Mouse (Mus musculus) thymus, postnatal 25 days (tissue): ENCODE data around the gene Hcfc1r1.

Experiments used
- DNase-seq: peaks from one replicate; pipeline ENCODE4 v3.0.0; 2022

Hcfc1r1 gene

DNA sequence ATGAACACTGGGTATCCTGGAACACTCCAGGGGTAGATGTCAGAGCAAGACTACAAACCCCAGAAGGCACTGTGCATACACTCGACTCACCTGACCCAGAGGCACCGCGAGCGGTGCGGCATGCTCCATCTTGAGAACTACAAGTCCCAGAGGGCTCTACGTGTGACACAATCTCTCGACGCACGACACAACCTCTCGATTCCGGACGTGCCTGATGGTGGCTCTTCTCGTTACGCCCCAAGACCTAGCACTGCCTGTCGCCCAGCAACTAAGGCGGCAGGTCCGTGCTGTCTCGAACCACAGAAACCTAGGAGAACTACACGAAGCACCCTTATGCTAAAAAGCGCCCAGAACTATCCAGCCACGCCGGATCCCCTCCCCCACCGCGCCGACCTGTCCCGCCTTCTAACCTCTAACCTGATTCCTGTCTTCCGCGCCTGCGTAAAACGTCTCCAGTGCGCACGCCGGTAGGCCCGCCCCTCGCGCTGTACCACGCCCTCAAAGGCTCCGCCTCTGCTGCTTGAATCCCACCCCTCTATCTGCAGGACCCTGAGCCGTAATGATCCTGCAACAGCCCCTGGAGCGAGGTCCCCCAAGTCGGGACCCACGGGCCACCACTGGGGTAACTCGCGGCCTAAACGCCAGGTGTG is at the start of gene Hcfc1r1, which contains the start of gene Thoc6:
TSS of gene Hcfc1r1 (plus strand) at position 173 of the 650 bp plus-strand sequence.
TSS of gene Thoc6 (minus strand) at position 459 of the 650 bp plus-strand sequence.
- DNase-seq: peak; percentile 94

- no peak for DNase-seq
Observed at GRCm38 (mm10) chr17:23627813-23628212, 45.6 kb upstream of the Hcfc1r1 start.

- DNase-seq: peak; percentile 85
Observed at GRCm38 (mm10) chr17:23630195-23631020, 43.0 kb upstream of the Hcfc1r1 start.

GRCm38 (mm10) chr17:23631241-23631640 is 42.2 kb upstream of the Hcfc1r1 start:
- no peak for DNase-seq

DNA sequence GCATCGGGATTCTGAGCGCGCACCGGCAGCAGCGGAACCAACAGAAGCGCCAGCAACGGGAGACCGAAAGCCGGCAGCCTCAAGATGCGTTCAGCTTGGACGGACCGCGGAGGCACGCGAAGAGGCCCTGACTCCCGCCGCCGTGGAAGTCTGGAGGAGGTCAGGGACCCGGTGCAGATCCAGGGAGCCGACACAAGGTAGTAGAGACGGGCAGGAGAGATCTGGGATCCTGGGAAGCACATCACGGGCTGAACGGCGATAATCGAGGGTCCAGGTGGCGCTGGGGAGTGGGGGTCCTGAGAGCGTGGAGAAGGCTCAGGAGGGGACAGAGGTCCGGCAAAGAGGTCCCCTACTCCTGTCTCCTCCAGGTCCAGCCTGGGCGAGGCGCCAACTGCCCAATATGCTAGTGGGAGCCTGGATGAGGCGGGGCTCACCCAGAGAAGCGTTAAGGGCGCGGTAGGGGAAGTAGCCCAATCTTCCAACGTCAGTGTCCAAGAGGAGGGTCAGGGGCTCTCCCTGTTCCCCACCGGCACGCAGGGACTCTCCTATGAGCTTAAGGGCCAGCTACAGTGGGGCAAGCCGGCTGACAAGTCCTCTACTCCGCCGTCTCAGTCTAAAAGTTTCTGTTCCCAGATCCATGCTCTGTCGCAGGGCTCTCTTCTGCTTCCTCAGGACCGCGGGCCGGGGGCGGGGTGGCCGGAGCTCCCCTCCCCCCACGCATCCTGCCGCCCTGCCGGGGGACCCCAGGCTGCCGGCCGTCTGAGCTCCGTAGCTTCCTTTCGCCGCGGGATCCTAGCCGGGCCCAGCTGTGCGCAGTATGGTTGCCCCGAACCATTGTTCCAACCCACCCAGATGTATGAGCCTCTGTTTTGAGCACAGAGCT is 28.5 kb upstream of the Hcfc1r1 start, which contains the start of gene Mmp25:
TSS of gene Mmp25 (minus strand) at position 665 of the 883 bp plus-strand sequence.
- DNase-seq: no peak

DNA sequence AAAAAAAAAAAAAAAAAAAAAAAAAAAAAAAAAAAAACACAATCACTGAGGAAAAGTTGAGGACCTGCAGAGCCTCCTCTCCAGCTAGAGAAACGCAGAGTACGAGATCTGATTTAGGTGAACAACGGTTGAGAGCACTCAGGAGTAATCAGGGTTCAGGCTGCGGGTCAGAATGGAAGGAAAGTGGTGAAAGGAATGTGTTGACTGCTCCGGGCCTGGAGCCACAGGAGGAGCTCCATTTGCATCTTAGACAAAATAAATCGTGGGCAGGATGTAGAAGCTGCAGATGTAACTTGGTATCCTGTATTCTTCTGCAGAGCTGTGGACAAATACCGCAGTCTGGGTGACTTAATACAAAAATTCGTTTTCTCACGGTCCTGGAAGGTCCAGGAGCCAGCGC is 27.5 kb upstream of the Hcfc1r1 start:
- no peak for DNase-seq

- no peak for DNase-seq
Observed at GRCm38 (mm10) chr17:23651363-23651762, 22.0 kb upstream of the Hcfc1r1 start.

DNA sequence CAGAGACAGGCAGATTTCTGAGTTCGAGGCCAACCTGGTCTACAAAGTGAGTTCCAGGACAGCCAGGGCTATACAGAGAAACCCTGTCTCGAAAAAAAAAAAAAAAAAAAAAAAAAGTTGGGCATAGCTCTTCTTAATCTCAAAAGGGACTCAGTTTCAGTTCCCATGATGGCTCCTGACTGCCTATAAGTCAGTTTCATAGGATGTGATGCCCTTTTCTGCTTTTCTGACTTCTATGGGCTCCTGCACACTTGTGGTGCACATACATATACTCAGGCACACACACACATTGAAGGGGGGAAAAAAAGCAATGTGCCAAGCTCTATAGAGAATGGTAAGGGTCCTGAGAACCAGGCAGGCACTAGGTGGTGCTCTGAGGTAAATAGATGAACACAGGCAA is 20.1 kb upstream of the Hcfc1r1 start:
- DNase-seq: no peak

- DNase-seq: no peak
Observed at GRCm38 (mm10) chr17:23654001-23654400, 19.4 kb upstream of the Hcfc1r1 start.

GRCm38 (mm10) chr17:23654410-23654809 is 19.0 kb upstream of the Hcfc1r1 start:
- DNase-seq: no peak

DNA sequence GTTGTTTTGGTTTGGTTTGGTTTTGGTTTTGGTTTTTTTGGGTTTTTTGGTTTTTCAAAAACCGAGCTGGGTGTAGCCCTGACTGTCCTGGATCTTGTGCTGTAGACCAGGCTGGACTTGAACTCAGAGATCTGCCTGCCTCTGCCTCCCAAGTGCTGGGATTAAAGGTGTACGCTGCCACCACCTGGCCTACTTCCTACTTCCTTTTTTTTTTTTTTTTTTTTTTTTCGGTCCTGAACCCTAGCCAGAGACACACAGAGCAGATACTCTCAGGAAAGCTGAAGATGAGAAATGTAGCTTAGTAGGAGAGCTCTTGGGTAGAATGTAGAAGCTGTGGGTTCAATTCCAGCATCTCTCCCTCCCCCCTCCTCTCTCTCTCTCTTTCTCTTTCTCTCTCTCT is 14.9 kb upstream of the Hcfc1r1 start:
- DNase-seq: no peak

DNA sequence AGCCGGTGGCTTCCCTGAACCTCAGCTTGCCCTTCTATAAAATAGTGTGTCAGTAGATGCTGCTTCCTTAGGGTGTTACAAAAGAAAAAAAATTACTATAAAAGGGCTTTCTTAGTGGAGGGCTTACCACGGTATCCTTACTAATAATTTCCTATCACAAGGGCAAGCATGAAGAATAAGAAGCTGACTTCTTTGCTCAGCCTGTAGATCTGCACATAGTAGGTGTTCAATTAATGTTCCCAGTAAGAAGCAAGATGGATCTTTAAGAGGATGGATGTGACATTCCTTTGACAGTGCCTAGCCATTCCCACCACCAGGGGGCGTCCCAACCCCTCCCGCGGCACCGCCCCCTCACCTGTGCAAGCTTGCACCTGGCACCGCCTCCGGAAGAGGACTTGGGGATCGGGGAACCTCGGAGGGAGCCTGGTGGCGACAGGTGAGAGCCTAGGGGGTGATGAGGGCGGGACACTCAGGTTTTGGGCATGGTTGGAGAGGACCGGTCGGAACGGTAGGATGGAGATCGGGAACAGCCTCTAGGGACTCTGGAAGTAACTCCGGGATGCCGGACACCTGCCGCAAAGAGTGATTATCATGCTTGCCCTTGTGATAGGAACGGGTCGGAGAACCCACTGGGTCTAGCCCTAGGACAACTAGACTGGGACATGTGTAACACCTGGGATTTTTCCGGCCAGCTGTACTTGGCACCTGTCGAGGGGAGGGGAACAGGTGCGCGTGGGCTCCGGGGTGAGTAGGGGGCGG is 13.1 kb upstream of the Hcfc1r1 start, which contains the start of gene Bicdl2:
TSS of gene Bicdl2 (plus strand) at position 390 of the 759 bp plus-strand sequence.
- peak; percentile 41 for DNase-seq

GRCm38 (mm10) chr17:23660876-23661200 is 12.6 kb upstream of the Hcfc1r1 start:
- no peak for DNase-seq

- DNase-seq: peak; percentile 31
Observed at GRCm38 (mm10) chr17:23661526-23661925, 11.9 kb upstream of the Hcfc1r1 start.

GRCm38 (mm10) chr17:23664556-23665021 is 8.8 kb upstream of the Hcfc1r1 start:
- DNase-seq: peak; percentile 25

DNA sequence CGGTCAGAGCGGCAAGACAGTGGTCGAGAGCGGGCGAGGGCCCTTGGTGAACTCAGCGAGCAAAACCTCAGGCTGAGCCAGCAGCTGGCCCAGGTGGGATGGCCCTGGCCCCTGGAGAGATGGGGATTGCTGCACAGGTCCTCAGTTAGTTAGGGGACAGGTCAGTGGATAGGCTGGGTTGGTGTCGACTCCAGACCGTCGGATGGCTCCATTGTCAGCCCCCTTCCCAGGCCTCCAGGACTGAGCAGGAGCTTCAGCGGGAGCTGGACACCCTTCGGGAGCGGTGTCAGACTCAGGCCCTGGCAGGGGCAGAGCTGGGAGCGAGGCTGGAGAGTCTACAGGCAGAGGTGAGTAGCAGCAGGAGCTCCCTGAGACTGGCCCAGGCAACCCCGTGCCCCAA is 7.9 kb upstream of the Hcfc1r1 start:
- no peak for DNase-seq

DNA sequence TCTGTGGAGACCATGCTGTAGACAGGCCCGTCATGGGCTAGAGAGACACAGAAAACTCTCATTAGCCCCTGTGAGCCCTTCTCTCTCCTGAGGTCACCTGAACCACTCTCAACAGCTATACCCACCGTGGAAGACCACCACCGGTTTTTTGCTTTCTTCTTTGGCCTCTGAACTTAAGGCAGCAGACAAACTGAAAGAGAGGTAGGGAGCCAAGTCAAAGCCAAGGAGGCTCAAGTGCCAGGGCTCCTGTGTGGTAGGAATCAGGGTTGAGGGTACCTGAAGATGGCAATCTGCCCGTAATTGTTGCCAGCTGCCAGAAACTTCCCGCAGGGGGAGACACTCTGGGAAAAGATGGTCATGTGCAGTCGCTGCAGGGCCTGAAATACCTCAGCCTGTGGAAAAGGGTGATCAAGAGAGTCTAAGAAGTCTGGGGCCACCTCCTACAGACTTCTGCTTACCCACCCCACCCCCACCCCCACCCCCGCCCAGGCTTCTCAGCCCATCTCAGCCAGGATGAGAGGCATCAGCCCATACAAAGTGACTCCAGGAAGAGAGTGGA is 2.8 kb upstream of the Hcfc1r1 start:
- no peak for DNase-seq

DNA sequence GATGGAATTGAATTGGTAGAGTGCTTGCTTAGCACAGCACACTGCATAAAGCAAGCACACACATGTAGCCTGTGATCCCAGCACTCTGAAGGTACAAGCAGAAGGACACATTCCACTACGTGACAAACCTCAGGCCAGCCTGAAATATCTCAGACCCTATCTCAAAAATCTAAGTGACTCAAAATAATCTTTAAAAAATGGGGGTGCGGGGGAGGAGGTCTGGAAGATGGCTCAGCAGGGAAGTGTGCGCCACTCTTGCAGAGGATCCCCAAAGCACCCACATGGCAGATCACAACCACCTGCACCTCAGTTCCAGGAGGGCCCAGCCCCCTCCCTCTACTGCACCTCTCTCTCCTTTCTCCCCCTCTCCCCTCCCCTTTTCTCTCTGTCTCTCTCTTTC is 1.9 kb upstream of the Hcfc1r1 start:
- no peak for DNase-seq

- no peak for DNase-seq
Observed at GRCm38 (mm10) chr17:23672761-23673160, 635 bp upstream of the Hcfc1r1 start.

- DNase-seq: no peak
Observed at GRCm38 (mm10) chr17:23674271-23674952, 1.0 kb downstream of the Hcfc1r1 start.

GRCm38 (mm10) chr17:23675127-23675526 is 1.7 kb downstream of the Hcfc1r1 start:
- no peak for DNase-seq
